Mouse (Mus musculus) CH12.LX (cell line): ENCODE results near the gene Kidins220. TPM values are rescaled to one million over a fixed set of nuclear protein-coding genes. Genes with fewer than 3 reads are reported as not detected.
A peak's percentile ranks its signal among the peaks of the same experiment; 100 is the strongest.

Source experiments
- DNase-seq: peaks from one replicate; pipeline ENCODE4 v3.0.0-alpha.2; 2013; ENCODE audit errors: extremely low read depth
- H3K27ac ChIP-seq: 2 replicates; pipeline ENCODE4 v1.5.1; 2012; ENCODE audit warnings: low read depth, mild to moderate bottlenecking, control low read depth, moderate library complexity; ENCODE audit not compliant: insufficient read depth
- H3K27me3 ChIP-seq: replicated peaks from 2 replicates; pipeline ENCODE3; 2012; ENCODE audit warnings: inconsistent platforms
- H3K36me3 ChIP-seq, 2 experiments: replicated peaks in 1 of 2; 2 replicates each; pipeline versions ENCODE3 to v1.6.1; 2012; ENCODE audit warnings: inconsistent platforms in 1 of 2, low read length in 1 of 2, mild to moderate bottlenecking in 1 of 2, mixed read lengths in 1 of 2, moderate library complexity in 1 of 2; ENCODE audit not compliant: control insufficient read depth in 1 of 2, insufficient read depth in 1 of 2
- H3K4me1 ChIP-seq, 2 experiments: 2 replicates each; pipeline ENCODE4 v1.6.1; 2012; ENCODE audit warnings: inconsistent platforms in 1 of 2, moderate library complexity in 1 of 2; ENCODE audit not compliant: insufficient read depth in 2 of 2, control insufficient read depth in 1 of 2
- H3K4me2 ChIP-seq: 2 replicates; pipeline ENCODE4 v1.6.1; 2012; ENCODE audit warnings: low read depth, mild to moderate bottlenecking, control low read depth; ENCODE audit not compliant: poor library complexity, insufficient read depth, severe bottlenecking
- H3K4me3 ChIP-seq, 3 experiments: fragments of 150-350 bp in 1 of 3; sonication (generic) in 1 of 3; replicated peaks in 1 of 3; 2 replicates each; pipeline versions ENCODE3 to v1.5.1; 2011 to 2012; ENCODE audit warnings: low read depth in 2 of 3, low read length in 2 of 3, mild to moderate bottlenecking in 2 of 3, moderate library complexity in 2 of 3, control low read depth in 1 of 3, improper control_type of control experiment in 1 of 3, inconsistent platforms in 1 of 3, mixed read lengths in 1 of 3; ENCODE audit not compliant: poor library complexity in 1 of 3
- H3K79me2 ChIP-seq: replicated peaks from 2 replicates; pipeline ENCODE4 v1.6.1; 2012; ENCODE audit warnings: mild to moderate bottlenecking, moderate library complexity; ENCODE audit not compliant: control insufficient read depth, poor library complexity, insufficient read depth, severe bottlenecking; ENCODE audit errors: extremely low read depth
- H3K9ac ChIP-seq: 2 replicates; pipeline ENCODE4 v1.6.1; 2012; ENCODE audit warnings: low read depth, mild to moderate bottlenecking, control low read depth, moderate library complexity; ENCODE audit not compliant: insufficient read depth
- H3K9me3 ChIP-seq: replicated peaks from 2 replicates; pipeline ENCODE3; 2012; ENCODE audit warnings: low read length, inconsistent platforms, mixed read lengths
- ELF1 ChIP-seq: IDR thresholded peaks from 2 replicates; pipeline ENCODE4 v1.6.1; 2014; ENCODE audit warnings: low read depth, mild to moderate bottlenecking, inconsistent platforms, low read length, improper control_type of control experiment
- ETS1 ChIP-seq: conservative IDR thresholded peaks from 2 replicates; pipeline ENCODE4 v1.6.1; 2012; ENCODE audit warnings: low read depth, mild to moderate bottlenecking, inconsistent platforms, low read length, improper control_type of control experiment, moderate library complexity
- JUN ChIP-seq: IDR thresholded peaks from 2 replicates; pipeline ENCODE4 v1.6.1; 2011; ENCODE audit warnings: low read depth, mild to moderate bottlenecking, low read length, improper control_type of control experiment, moderate library complexity; ENCODE audit not compliant: insufficient read depth
- KAT2A ChIP-seq: IDR thresholded peaks from 2 replicates; pipeline ENCODE4 v1.6.1; 2012; ENCODE audit warnings: low read length, improper control_type of control experiment, inconsistent platforms; ENCODE audit not compliant: insufficient replicate concordance
- MAX ChIP-seq: IDR thresholded peaks from 2 replicates; pipeline ENCODE4 v1.6.1; 2011; ENCODE audit warnings: low read length, improper control_type of control experiment
- MEF2A ChIP-seq: IDR thresholded peaks from 2 replicates; pipeline ENCODE4 v1.6.1; 2014; ENCODE audit warnings: low read depth, mild to moderate bottlenecking, inconsistent platforms, low read length, improper control_type of control experiment, borderline replicate concordance
- MXI1 ChIP-seq: IDR thresholded peaks from 2 replicates; pipeline ENCODE4 v1.6.1; 2011; ENCODE audit warnings: mild to moderate bottlenecking, low read depth, low read length, improper control_type of control experiment
- MYC ChIP-seq: IDR thresholded peaks from 2 replicates; pipeline ENCODE4 v1.6.1; 2011; ENCODE audit warnings: low read depth, mild to moderate bottlenecking, improper control_type of control experiment, low read length
- NELFE ChIP-seq: IDR thresholded peaks from 2 replicates; pipeline ENCODE4 v1.6.1; 2011; ENCODE audit warnings: low read depth, low read length, improper control_type of control experiment
- POLR2A ChIP-seq: IDR thresholded peaks from 2 replicates; pipeline ENCODE4 v1.6.1; 2011; ENCODE audit warnings: low read depth, mild to moderate bottlenecking, improper control_type of control experiment, low read length
- TBP ChIP-seq: conservative IDR thresholded peaks from 2 replicates; pipeline ENCODE4 v1.6.1; 2011; ENCODE audit warnings: low read depth, low read length, improper control_type of control experiment
- USF1 ChIP-seq: IDR thresholded peaks from 2 replicates; pipeline ENCODE4 v1.6.1; 2014; ENCODE audit warnings: low read depth, mild to moderate bottlenecking, inconsistent platforms, low read length, improper control_type of control experiment
- ZMIZ1 ChIP-seq: IDR thresholded peaks from 2 replicates; pipeline ENCODE4 v1.6.1; 2012; ENCODE audit warnings: low read depth, mild to moderate bottlenecking, inconsistent platforms, low read length, improper control_type of control experiment
- dilution Hi-C: fragments of 300-500 bp; cut with MboI; formaldehyde crosslinking; loops from 2 replicates; pipeline ENCODE4 v1.14.3; 2020; ENCODE audit warnings: low sequenced_read_pairs; ENCODE audit not compliant: extremely low pct_unique_long_range_greater_than_20kb, extremely low pct_ligation_motif_present
- in situ Hi-C: fragments of 300-500 bp; cut with MboI; formaldehyde crosslinking; loops from 3 replicates; pipeline ENCODE4 v1.14.3; 2019; ENCODE audit warnings: low sequenced_read_pairs, low pct_ligation_motif_present, low pct_unique_long_range_greater_than_20kb, mixed read lengths
- polyA plus RNA-seq: library from polyadenylated mRNA; unstranded; fragments of >175 nt; gene quantifications from 2 replicates; pipeline ENCODE4 v1.2.1, GENCODE M21; 2012; ENCODE audit warnings: low read depth; ENCODE audit not compliant: insufficient read length
- total RNA-seq, 2 experiments: library from RNA; depleted of rRNA; stranded (reverse); fragments of 300-350 nt in 1 of 2; fragments of >200 nt in 1 of 2; gene quantifications; 2 replicates each; pipeline ENCODE4 v1.2.3; 2012 to 2014

Kidins220 gene
- total and polyA plus RNA-seq, 3 experiments: 32.4 to 47.8 (median 39.4) TPM

- no peak for TF ChIP-seq POLR2A
- TF ChIP-seq ETS1: 0 out of 2 replicates have a peak, but pooled peaks have one; percentile 15
- TF ChIP-seq JUN: no peak
- TF ChIP-seq KAT2A: 0 out of 2 replicates have a peak, but pooled peaks have one; percentile 27
- no peak for TF ChIP-seq MXI1
- TF ChIP-seq MEF2A: no peak
These were observed 499 bp downstream of the Kidins220 start (continued) for GRCm38 (mm10) chr12:24975115-24975733.

DNA sequence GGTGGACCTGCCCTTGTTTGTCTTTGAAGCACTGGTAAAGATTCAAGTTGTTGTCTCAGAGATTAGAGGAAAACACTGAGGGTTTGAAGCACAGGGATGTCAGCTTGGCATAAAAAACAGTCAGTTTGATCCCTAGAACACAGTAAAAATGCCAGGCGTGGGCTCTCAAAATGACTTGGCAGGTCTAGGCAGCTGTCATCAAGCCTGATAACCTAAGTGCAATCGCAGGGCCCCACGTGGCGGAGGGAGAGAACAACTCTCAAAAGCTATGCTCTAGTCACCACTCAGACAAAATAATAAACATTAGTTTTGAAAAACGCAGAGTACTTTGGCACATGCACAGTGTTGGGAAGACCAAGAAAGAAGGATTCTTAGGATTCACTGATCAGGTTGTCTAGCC, 10.5 kb downstream of the Kidins220 start:
- Histone ChIP-seq H3K9me3 (no peaks in the 10 kb centered on the region), H3K79me2 (peaks cover 2% of the 10 kb centered on the region), H3K27me3 (no peaks in the 10 kb centered on the region), H3K27ac (no peak overlapping the region), H3K9ac (no peak overlapping the region), H3K4me1 (no peaks in the 10 kb centered on the region), H3K4me3 (no peak overlapping the region), H3K36me3 (peaks cover 37 to 80% of the 10 kb centered on the region in 2 experiments), H3K4me2 (no peak overlapping the region)
- in situ Hi-C loops (no loop called here), dilution Hi-C loops (no loop called here)
- TF ChIP-seq NELFE: no peak
- DNase-seq: no peak

GRCm38 (mm10) chr12:24995350-24995749, 20.6 kb downstream of the Kidins220 start:
- H3K4me1 ChIP-seq: no peaks in the 10 kb centered on the region
- no peaks in the 10 kb centered on the region for H3K79me2 ChIP-seq
- no peak for TF ChIP-seq ELF1
- no peak for TF ChIP-seq MYC
- TF ChIP-seq KAT2A: no peak
- TF ChIP-seq ETS1: no peak
- no peak for TF ChIP-seq MAX
- no peak for TF ChIP-seq TBP
- no peak for TF ChIP-seq ZMIZ1
- TF ChIP-seq USF1: no peak
- no peak overlapping the region for H3K27ac ChIP-seq
- no peaks in the 10 kb centered on the region for H3K9me3 ChIP-seq
- peaks cover 75 to 95% of the 10 kb centered on the region in 2 experiments for H3K36me3 ChIP-seq
- H3K4me3 ChIP-seq: no peak overlapping the region
- H3K27me3 ChIP-seq: no peaks in the 10 kb centered on the region
- H3K4me2 ChIP-seq: no peak overlapping the region
- in situ Hi-C loops (no loop called here), dilution Hi-C loops (no loop called here)
- no peak for DNase-seq
- no peak overlapping the region for H3K9ac ChIP-seq
